Mouse (Mus musculus): ENCODE results near the gene Ank2. TPM values are rescaled to one million over a fixed set of nuclear protein-coding genes. Genes with fewer than 3 reads are reported as not detected.

Gene Ank2
- total RNA-seq, 1 experiment from 2014 or later, result 57.0 TPM

DNA sequence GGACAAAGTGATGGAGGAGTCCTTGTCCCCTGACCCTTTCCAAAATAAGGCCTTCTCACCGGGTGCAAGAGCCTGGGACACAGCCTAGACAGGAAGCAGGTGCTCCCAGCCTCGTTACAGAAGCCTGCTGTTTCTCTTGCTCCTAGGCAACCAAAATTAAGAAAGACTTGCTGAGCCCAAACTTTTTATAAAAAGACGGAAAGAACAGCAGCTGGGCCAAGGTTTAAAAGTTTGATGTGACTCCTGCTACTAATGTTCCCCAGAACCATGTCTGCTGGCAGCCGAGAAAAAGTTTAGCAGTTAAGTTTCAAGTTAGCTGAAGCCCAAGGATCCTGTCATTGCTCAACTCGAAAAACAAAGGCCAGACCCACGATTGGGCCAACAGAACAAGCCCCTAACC lies 480.0 kb downstream of the Ank2 start:
- no peak for DNase-seq

DNA sequence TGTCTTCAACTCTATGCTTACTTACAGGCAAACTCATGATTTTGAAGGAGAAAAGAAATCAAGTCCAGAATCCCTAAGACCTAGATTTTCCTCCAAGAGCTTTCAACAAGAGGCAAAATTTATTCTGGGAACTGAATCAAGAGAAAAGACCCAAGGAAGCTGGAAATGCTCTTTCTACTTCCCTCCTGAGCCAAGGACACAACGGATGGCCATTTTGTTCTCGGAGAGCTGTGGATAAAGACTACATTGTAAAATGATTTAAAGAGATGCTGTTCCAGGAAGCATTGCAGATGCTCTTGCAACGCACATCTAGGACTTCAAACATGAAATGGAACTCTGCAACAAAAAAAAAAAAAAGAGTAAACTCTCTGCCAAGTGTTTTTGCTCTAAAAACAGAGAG lies 481.6 kb downstream of the Ank2 start:
- DNase-seq, result no peak

DNA sequence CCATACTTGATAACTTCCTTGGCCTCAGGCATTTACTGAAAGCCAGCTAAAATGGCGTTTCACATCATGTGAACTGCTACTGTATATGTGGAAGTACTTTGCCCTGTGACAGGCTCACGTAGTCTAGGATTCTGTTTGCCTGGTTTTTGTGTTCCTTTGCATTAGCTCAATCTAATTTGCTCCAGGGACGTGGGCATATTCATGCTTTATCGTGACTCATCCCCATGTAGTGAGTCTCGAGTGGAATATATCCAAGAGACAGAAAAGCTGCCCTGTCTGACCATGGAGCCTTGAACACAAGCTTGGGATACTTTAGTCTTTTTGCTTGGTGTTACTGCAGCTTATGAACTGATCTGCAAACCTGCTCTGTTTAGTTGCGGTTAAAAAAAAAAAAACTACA lies 483.6 kb downstream of the Ank2 start:
- no peak for DNase-seq

DNA sequence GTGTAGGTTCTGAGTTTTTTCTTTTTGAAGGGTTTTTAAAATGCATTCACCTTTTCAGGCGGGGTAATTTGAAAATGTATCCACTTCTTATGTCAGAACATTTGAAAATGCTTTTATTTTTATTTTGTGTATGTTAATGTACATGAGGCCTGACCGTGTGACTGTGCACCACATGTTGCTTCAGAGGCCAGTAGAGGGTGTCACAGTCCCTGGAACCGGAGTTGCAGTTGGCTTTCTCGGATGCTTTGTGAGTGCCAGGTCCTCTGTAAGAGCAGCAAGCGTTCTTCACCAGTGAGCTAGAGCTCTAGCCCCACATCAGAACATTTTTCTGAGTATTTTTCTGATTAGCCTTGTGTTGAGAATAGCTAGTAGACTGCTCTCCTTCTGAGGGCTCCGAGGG lies 484.0 kb downstream of the Ank2 start:
- DNase-seq, result no peak

DNA sequence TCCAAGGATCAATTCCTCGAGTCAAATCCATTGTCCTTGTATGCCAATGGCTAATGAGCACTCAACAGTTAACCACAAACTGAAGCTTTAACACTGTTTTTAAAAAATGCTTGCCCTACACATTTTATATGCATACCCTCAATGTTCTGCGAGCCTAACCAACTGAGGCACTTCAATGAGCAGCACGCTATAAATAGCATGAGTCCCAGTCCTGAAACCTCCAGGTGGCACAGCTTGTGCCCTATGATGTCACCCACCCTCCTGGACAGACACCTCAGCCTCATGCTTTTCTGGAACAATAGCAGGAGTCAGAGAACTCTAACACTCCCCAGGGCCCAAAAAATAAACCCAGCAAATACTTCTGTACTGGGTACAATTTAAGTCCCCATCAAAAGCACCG lies 485.2 kb downstream of the Ank2 start:
- DNase-seq, result no peak

DNA sequence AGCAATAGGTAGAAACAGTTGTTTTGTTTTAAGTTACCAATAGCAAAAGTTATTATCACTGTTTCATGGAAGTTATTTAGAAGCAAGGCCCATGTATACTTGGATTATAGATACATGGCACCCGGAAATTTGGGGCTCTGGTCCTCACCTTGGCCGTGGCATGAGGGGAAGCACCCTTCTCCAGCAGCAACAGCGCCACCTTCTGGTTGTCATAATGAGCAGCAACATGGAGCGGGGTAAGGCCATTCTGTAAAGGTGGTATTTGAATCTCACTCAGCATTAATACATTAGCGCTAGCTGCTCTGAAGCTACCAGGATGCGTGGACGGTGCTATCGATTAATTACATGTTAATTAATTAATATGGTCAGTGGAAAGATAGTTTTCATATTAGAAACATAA lies 486.6 kb downstream of the Ank2 start:
- peak; percentile 35 for DNase-seq

DNA sequence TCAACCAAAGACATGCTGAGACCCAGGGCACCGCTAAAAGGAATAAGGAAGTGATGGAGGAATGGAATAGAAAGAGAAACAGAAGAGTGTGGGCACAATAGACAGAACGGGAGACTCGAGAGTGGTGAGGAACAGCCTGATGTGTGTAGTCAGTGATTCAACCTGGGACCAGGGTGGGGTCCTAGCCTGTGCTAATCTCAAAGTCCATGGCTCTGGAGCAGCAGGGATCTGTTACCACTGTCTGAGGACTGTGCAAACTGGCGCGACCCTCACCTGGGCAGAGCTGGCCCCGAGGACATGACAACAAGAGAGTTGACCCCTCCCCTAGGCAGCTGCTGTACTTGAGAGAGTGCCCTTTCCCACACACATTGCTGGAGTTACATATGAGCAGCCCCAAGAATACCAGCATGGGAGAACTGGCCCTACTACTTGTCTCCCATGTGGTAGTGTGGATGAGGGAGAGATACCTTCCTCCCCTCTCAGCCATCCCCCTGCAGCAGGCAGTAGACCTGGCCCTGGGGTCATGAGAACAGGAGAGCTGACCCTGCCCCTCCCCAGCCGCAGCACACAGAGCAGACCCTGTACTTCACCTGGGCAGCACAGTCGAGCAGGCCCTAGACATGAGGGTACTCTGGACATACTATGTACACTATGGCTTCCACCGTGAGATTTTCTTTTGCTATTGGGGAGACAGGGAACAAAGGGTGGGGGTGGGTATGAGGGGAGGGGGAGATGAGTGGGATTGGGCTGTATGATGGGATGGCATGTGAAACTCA lies 493.1 kb downstream of the Ank2 start:
- no peak for DNase-seq

DNA sequence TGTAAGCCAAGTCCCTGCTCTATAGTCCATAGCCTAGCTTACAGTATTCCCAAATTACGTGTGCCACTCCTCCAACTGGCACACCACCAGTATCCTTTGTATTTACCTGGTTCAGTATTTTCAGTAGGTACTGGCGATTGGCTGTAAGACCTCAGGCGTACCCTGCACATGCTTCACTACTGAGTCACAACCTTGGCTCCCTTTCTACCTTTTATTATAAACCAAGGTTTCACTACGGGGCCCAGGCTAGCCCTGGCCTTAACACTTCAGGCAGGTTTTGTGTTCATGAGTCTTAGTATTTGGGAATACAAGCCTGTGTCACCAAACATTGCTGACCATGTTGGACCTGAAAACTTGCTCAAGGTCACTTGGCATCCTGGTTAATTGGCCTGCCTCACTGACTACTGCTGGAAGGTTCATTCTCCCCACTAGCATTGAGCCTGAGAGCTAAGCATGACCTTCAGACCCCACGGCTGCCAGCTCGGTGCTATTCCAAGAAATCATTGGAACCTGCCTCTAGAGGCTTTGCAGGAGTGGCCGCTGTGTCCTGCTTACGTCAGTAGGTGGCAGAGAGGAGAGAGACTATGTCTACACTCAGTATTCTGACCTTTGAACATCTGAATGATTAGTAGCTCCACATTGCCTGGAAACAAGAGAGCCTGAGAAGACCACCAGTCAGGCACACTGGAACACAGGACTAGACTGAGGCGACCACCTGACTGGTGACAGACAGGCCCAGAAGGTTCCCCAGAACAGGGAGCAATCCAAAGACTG lies 494.1 kb downstream of the Ank2 start:
- no peak for DNase-seq

DNA sequence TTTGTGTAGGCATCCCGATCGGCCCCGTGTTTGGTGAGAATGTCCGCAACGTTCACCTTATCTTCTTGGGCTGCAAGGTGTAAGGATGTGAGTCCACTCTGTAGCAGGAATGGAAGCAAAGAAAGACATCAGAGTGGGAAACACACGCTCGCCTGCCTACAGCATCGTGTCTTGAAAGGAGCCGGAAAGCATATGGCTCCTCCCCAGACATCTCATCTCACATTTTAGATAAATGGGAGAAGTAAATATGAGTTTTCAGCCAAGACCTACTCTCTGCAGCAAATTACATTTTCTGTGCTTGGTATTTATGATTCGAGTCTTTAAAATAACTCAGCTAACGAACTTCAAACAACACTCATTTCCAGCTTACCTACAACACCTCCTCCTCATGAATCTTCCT lies 495.2 kb downstream of the Ank2 start:
- no peak for DNase-seq

DNA sequence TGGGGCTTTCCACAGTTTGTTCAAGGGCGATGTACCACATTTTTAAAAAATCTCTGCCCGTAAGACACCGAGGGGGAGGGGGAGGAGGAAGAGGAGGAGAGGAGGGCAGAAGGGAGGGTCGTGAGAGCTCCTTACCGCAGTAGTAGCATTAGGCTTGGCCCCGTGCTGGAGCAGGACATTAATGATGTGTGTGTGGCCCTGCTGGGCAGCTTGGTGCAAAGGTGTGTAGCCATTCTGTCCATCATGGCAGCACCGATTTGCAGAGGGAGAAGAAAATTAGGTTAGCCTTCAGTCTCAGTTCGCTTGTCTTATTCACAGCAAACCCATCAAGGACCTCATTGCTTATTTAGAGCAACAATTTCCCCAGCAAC lies 500.4 kb downstream of the Ank2 start:
- DNase-seq, result no peak

DNA sequence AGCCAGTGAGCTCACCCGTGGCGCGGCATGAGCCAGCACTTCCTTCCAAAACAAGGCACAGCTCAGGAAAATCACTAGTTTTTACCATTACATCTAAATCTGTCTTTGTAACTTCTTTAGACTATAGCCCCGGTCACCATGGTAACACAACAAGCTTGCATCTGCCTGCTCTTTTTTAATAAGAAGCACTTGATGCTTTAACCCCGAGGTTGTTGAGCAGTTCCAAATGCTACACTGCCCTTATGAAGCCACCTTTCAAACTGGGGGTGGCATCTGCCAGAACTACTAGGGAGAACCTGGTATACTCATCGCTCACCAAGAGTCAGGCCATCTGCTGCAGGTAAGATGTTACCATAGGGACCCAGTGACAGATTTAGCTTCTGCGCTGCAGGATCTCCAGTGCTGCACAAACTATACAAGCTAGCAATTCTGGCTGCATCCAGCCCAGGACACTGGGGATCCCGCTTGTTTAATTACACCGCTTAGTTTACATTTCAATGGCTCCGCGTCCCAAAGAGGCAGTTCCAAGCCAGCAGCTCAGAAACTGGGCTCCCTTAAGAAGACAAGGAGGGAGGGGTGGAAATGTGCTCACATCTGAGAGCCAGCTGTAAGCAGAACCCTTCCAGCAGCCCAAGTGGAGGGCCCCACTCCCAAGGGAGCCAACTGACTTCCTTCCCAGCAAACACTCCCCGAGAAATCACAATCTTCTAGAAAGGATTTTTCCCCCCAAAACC lies 501.0 kb downstream of the Ank2 start:
- no peak for DNase-seq

DNA sequence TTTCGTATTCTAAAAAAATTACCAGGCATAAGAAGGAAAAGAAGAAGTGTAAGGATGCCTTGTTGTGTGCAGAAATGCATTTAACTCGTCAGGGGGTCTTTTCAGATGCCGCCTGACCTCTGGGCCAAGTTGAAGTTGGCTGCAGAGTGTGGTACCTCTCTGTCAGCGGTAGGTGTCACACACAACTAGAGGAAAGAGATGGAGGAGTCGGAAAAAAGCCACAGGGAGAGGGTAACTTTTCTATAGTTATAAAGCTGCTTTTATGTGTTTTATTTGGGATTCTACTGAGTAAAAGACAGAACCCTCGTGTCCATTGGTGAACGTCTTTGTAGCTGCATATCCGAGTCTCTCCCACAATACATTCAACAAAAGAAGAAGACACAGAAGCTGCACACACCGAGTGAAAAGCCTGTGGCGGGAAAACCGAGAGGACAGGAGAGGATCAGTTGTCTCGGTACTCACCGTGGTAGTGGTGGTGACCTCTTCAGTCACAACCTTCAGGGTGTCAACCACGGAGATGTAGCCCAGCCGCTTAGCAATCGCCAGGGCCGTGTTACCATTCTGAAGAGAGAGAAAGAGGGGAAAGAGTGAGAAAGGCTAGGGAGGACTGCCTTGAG lies 501.7 kb downstream of the Ank2 start:
- no peak for DNase-seq

DNA sequence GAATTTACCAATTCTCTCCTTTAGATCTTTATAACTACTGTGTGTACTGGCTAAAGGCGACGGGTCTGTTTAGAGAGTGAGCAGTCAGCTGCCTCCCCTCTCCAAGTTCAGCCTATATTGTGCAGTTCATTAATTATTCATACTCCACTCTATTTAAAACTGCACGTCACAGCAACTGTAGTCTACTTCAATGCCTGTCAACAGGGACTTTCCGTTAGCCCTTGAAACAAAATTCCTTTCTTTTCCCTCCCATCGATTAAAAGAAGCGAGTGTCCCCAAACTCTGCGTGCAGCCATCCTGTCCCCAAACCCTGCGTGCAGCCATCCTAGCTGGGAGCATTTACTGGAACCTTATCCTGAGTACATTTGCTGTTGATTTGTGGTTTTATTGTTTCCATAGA lies 502.4 kb downstream of the Ank2 start:
- no peak for DNase-seq

DNA sequence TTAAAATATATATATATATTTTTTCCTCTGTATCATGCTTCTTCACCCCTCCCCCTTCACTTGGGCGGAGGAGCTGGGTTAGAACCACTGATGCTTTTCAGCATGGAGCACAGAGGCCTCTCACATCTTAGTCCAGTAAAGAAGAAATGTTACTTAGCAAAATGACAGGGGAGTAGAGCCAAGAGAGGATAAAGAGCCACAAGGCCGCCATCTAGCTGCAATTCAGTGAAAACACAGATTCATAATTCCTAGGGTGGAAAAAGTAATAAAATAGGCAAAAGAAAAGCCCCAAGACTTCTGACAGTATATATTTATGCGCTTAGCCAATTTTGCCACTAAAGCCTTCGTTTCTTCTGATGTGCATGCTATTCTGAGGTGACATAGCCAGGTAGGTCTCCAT lies 503.2 kb downstream of the Ank2 start:
- no peak for DNase-seq

DNA sequence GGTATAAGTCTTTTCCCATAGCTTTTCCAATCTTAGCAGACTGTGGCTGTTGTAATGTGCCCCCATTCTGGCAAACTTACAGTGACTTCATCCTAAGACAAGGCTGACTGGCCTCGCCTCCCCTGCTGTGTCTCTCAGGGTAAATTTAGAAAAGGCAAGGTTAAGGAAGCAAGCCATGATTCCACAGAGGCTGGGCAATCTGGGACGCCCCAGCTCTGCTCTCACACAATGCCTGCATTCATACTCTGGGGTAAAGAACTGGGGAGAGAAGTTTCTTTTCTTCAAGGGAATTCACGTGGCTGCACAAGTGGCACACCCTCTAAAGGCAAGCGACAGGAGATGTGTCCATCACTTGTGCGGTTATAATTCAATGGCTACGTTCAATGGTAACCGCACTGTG lies 505.0 kb downstream of the Ank2 start:
- no peak for DNase-seq

DNA sequence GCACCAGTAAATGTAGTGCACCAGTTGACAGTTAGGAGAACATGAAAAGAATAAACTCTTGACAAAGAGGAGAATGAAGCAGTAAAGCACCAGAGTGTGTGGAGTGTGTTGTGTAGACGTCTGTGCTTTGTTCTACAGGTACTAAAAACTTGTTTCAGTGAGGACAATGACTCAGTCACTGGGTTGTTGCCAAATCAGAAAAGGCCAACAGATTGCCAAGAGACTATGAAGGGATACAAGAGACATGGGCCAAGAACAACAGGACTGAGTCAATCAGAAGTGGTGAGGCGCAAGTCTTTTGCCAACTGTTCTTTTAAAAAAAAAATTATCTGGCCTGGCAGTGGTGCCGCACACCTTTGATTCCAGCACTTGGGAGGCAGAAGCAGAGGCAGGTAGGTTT lies 509.2 kb downstream of the Ank2 start:
- peak; percentile 36 for DNase-seq

DNA sequence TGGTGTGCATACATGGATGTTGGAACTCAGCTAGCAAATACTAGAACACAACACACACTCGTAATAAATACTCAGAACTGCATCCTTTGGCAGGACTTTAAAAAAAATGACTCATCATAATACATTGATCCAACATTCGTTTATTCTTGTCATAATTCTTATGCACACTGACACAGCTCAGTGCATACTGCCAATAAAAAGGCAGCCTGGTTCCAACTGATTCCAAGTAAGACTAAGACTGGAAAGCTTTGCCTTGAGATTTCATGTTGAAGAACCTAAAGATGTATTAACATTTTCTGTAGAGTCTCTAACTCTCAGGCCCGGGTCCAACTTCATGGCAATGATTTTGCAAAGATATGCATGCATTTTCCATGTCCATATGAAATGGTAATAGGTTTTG lies 512.5 kb downstream of the Ank2 start:
- no peak for DNase-seq

DNA sequence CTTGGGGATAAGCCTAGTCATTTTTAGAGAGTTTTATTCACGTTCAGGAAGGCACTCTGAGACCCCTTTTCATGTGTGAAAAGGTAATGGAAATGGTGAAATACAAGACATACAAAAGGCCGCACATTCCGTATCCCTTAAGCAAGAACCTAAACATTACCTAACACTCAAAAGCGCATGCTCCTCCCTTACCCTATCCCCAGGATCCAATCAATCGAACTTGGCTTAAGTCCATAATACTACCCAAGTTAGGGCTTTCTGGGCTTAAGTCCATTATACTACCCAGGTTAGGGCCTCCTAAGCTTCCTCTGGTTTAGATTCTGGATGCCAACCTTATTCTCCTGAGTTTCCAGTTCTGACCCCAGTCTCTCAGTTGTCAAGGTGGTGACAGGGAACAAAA lies 516.3 kb downstream of the Ank2 start:
- DNase-seq, result no peak

DNA sequence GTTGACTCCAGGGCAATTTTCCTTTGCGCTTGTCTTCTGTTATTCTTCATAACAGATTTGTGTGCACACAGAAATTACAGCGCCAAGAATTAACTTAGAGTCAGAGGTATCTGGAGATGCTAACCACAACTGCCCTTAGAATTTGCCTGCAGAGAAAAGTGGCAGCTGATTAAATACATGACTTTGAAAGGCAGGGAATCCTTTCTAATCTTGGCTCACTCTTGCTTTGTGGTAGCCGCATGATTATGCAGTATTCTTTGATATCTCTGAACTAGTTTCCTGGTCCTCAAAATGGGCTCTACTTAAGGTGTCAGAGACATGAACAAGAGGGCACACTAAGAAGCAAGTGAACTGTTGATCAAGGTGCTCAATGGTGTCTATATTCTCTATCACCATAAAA lies 518.0 kb downstream of the Ank2 start:
- no peak for DNase-seq

DNA sequence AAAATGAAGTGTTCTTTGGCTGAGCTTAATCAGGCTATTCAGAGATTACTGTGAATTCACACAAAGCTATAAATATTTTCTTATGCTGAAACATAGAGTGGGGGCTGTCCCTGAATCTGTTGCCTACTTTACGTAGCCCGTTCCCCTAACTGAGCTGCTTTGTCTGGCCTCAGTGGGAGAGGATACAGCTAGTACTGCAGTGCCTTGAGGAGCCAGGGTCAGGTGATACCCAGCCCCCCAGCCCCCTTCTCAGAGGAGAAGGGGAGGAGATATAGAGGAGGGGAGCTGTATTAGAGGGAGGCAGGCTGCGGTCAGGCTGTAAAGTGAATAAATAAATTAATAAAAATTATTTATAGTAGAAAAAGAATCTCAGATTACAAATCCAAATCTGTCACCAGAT lies 519.5 kb downstream of the Ank2 start:
- DNase-seq, result no peak

DNA sequence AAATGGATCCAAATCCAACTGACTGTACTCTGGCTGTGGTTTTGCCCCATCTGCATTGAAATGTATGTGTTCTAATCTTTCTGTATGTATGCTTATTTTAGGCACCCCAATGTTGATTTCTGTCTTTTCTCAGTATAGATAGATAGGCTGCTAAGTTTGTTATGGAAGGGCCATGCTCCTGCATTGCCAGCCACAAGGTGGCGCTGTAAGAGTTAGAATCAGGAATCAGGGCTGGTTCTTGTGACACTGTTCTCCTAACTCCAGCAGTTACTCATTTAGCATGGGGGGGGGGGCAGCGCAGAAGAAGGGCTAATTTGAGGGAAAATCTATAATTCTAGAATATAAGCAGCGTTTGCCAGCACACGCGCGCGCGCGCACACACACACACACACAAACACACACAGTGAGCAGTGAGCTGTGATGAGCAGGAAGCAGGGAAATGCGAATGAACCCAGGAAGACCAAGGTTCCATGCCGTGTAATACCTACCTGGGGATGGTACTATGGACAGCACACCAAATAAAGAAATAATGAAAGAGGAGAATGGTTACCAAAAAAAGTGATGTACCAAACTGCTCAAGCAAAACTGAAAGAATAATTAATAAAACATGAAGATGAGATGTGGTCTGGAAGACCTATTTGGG lies 520.3 kb downstream of the Ank2 start:
- DNase-seq, result peak; percentile 83

DNA sequence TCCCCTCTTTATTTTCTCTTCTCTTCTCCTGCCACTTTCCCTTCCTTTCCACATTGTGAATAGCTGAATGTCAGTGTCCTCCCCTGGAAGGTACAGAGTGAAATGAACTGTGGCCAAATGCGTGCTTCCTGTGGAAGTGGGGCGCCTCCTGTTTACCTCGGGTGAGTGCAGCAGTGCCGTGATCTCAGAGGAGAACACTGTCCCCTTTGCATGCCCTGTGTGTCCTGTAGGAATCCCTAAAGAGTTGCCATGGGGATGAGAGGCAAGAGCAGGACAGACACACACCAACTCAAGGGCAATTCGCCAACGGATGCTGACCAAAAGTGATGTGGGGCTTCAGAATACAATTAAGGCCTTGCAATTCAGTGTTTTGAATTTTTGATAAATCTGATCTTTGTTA lies 521.8 kb downstream of the Ank2 start:
- no peak for DNase-seq
